Mouse (Mus musculus): ENCODE measurements around the gene Cyth3.

GRCm38 (mm10) chr5:143639329-143639728, 17.1 kb downstream of the Cyth3 start:
- TF ChIP-seq POLR2A (IDR thresholded peaks at IDR 0.05; ENCODE audit: borderline replicate concordance, control insufficient read depth, low read depth, low read length) (no peak), CTCF (IDR thresholded peaks at IDR 0.05; ENCODE audit: control insufficient read depth, insufficient read depth, low read length) (no peak)

Data from bone marrow, adult 2 months (tissue).